Mouse (Mus musculus): ENCODE data around the gene Chpf. TPM values are rescaled to one million over a fixed set of nuclear protein-coding genes. Genes with fewer than 3 reads are reported as not detected.

Chpf gene
- polyA plus RNA-seq, 1 experiment from 2014 or later, result 31.6 TPM

DNA sequence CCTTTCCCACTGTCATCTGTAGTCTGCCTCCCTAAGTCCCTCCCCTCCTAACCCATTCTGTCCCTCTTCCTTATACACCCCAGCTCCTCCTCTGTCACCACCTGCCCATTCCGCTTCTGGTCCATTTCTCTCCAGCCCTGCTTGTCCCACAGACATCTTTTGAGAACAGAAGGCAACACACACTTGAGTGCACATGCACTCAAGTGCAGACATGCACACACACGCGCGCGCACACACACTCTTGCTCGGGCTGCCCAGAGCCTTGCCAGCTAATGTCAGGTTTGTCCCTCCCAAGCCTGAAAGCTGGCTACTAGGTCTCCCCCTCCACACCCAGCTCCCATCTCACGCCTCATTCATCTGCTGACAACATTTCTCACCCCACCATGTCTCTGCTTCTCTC is 38.4 kb downstream of the Chpf start:
- H3K36me3 ChIP-seq (ENCODE audit: insufficient read depth, low read length), result peaks cover 12% of the 10 kb centered on the region
- WGBS, result 92% methylated on average over 7 of the region's 7 CpGs
- 0 out of 2 replicates have a peak, but pooled peaks cover 4% of the 10 kb centered on the region for H3K27me3 ChIP-seq (replicated peaks; ENCODE audit: insufficient read depth, low read length)
- no peak overlapping the region for H3K4me2 ChIP-seq (replicated peaks; ENCODE audit: low read depth, low read length)
- TF ChIP-seq EP300 (IDR thresholded peaks at IDR 0.05), result no peak
- no peak for TF ChIP-seq CTCF (IDR thresholded peaks at IDR 0.05)
- no peak overlapping the region for H3K27ac ChIP-seq (ENCODE audit: low read length)
- no peaks in the 10 kb centered on the region for H3K9me3 ChIP-seq (ENCODE audit: low read length)
- H3K4me3 ChIP-seq (ENCODE audit: low read depth, low read length), result no peak overlapping the region
- ATAC-seq (no peak), DNase-seq (ENCODE audit: low spot score) (no peak)
- peaks cover 9% of the 10 kb centered on the region; the same call in 1 of the 2 replicates for H3K4me1 ChIP-seq (ENCODE audit: insufficient read depth, low read depth, low read length)
- no peak overlapping the region for H3K9ac ChIP-seq (replicated peaks; ENCODE audit: low read depth)

- no peak overlapping the region for H3K9ac ChIP-seq (replicated peaks; ENCODE audit: low read depth)
- peaks cover 12% of the 10 kb centered on the region for H3K36me3 ChIP-seq (ENCODE audit: insufficient read depth, low read length)
- no peak overlapping the region for H3K27ac ChIP-seq (ENCODE audit: low read length)
- H3K27me3 ChIP-seq (replicated peaks; ENCODE audit: insufficient read depth, low read length), result no peaks in the 10 kb centered on the region
- 81% methylated on average over 6 of the region's 9 CpGs for WGBS
- peaks cover 9% of the 10 kb centered on the region; the same call in 1 of the 2 replicates for H3K4me1 ChIP-seq (ENCODE audit: insufficient read depth, low read depth, low read length)
- no peak overlapping the region for H3K4me3 ChIP-seq (ENCODE audit: low read depth, low read length)
- H3K9me3 ChIP-seq (ENCODE audit: low read length), result no peaks in the 10 kb centered on the region
- DNase-seq (ENCODE audit: low spot score) (no peak), ATAC-seq (no peak)
- H3K4me2 ChIP-seq (replicated peaks; ENCODE audit: low read depth, low read length), result no peak overlapping the region
- no peak for TF ChIP-seq CTCF (IDR thresholded peaks at IDR 0.05)
- no peak for TF ChIP-seq EP300 (IDR thresholded peaks at IDR 0.05)
Measured at GRCm38 (mm10) chr1:75438782-75439181, 40.3 kb downstream of the Chpf start.

DNA sequence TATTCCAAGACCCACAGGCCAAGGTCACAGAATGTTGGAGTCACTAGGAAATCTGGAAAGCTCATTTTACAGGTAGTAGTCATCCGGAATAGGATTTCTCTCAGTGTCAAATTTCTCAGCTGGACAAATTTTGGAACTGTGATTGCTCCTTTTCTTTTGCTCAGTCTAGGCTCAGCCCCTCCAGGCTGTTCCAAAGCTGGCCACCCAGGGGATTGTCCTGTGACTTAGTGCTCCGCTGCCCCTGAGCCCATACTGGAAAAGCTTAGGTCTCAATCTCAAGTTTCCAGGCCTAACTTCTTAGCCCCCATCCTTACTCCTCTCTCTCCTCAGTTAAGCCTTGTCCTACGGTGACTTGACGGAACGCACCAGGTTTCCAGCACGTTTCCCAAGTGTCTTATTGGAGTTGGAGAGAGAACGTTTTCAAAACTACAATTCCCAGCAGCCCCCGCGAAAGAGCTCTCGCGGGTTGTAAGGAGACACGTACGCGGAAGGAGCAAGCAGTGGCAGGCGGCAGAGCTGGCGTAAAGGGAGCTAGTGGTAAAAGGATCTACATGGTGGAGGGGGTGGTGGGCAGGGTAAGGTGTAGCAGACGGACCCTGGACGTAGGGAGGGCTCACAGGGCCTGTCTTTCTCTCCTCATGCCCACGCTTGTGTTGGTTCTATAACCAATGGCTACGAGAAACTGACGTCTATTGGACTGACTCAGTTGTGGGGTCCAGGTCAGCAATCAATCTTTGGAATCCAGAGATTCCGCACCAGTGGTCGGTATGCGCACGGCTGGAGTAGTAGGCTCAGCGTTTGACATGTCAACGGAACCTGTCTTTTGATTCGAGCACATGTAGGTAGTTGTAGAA is 43.4 kb downstream of the Chpf start, which contains the start of gene Gmppa:
Gene Gmppa, plus strand, starts transcription at position 456 of the 854 bp plus-strand sequence.
- 5% methylated on average over 28 of the region's 28 CpGs for WGBS
- Histone ChIP-seq H3K4me2 (replicated peaks; ENCODE audit: low read depth, low read length) (peak within 1 kb of the TSS; percentile 74), H3K36me3 (ENCODE audit: insufficient read depth, low read length) (peaks cover 6% of the 10 kb centered on the region), H3K9ac (replicated peaks; ENCODE audit: low read depth) (peak within 1 kb of the TSS; percentile 67), H3K4me1 (ENCODE audit: insufficient read depth, low read depth, low read length) (peaks cover 9% of the 10 kb centered on the region; the same call in 1 of the 2 replicates), H3K27me3 (replicated peaks; ENCODE audit: insufficient read depth, low read length) (no peaks in the 10 kb centered on the region), H3K27ac (ENCODE audit: low read length) (peak within 1 kb of the TSS; percentile 61), H3K4me3 (ENCODE audit: low read depth, low read length) (peak within 1 kb of the TSS; percentile 64), H3K9me3 (ENCODE audit: low read length) (no peaks in the 10 kb centered on the region)
- DNase-seq (ENCODE audit: low spot score), result peak; percentile 93
- ATAC-seq, result peak; percentile 92
- TF ChIP-seq EP300 (IDR thresholded peaks at IDR 0.05) (no peak), CTCF (IDR thresholded peaks at IDR 0.05) (no peak)

GRCm38 (mm10) chr1:75425796-75426471 is 53.2 kb downstream of the Chpf start:
- H3K4me1 ChIP-seq (ENCODE audit: insufficient read depth, low read depth, low read length), result 0 out of 2 replicates have a peak, but pooled peaks cover 6% of the 10 kb centered on the region
- peaks cover 16% of the 10 kb centered on the region for H3K27me3 ChIP-seq (replicated peaks; ENCODE audit: insufficient read depth, low read length)
- H3K36me3 ChIP-seq (ENCODE audit: insufficient read depth, low read length), result no peaks in the 10 kb centered on the region
- H3K27ac ChIP-seq (ENCODE audit: low read length), result no peak overlapping the region
- no peaks in the 10 kb centered on the region for H3K9me3 ChIP-seq (ENCODE audit: low read length)
- 19% methylated on average over 10 of the region's 10 CpGs for WGBS
- no peak overlapping the region for H3K4me2 ChIP-seq (replicated peaks; ENCODE audit: low read depth, low read length)
- peak; percentile 58 for DNase-seq (ENCODE audit: low spot score)
- no peak for ATAC-seq
- H3K4me3 ChIP-seq (ENCODE audit: low read depth, low read length), result no peak overlapping the region
- H3K9ac ChIP-seq (replicated peaks; ENCODE audit: low read depth), result no peak overlapping the region
- TF ChIP-seq EP300 (IDR thresholded peaks at IDR 0.05) (no peak), CTCF (IDR thresholded peaks at IDR 0.05) (peak; percentile 72)

Other genes starting within 250 kb of the Chpf start
- not detected in 2 replicates for gene A630095N17Rik, start 247.2 kb downstream of the Chpf start, polyA plus RNA-seq (2015; fragmentation: Nextera tagmentation; extraction: Ambion mirVana)
- gene Dnajb2, start 242.9 kb downstream of the Chpf start, polyA plus RNA-seq (2015; fragmentation: Nextera tagmentation; extraction: Ambion mirVana), result 40.1 and 45.6 TPM in 2 replicates
- 0.90 and 0.92 TPM in 2 replicates for gene Ptprn, start 214.8 kb downstream of the Chpf start, polyA plus RNA-seq (2015; fragmentation: Nextera tagmentation; extraction: Ambion mirVana)
- gene Resp18, start 200.9 kb downstream of the Chpf start, polyA plus RNA-seq (2015; fragmentation: Nextera tagmentation; extraction: Ambion mirVana), result 1.5 and 1.8 TPM in 2 replicates
- 109 TPM in 2 replicates for gene Dnpep, start 161.3 kb downstream of the Chpf start, polyA plus RNA-seq (2015; fragmentation: Nextera tagmentation; extraction: Ambion mirVana)
- 59.4 and 67.3 TPM in 2 replicates for gene Des, start 119.0 kb downstream of the Chpf start, polyA plus RNA-seq (2015; fragmentation: Nextera tagmentation; extraction: Ambion mirVana)
- 15.4 and 16.4 TPM in 2 replicates for gene Speg, start 104.0 kb downstream of the Chpf start, polyA plus RNA-seq (2015; fragmentation: Nextera tagmentation; extraction: Ambion mirVana)
- gene Gmppa, start 43.4 kb downstream of the Chpf start, polyA plus RNA-seq (2015; fragmentation: Nextera tagmentation; extraction: Ambion mirVana), result 58.4 and 58.9 TPM in 2 replicates
- not detected in 2 replicates for gene Asic4, start 28.9 kb downstream of the Chpf start, polyA plus RNA-seq (2015; fragmentation: Nextera tagmentation; extraction: Ambion mirVana)
- 1.1 and 1.3 TPM in 2 replicates for gene Tmem198, start 225 bp upstream of the Chpf start, polyA plus RNA-seq (2015; fragmentation: Nextera tagmentation; extraction: Ambion mirVana)
- gene Obsl1, start 27.1 kb upstream of the Chpf start, polyA plus RNA-seq (2015; fragmentation: Nextera tagmentation; extraction: Ambion mirVana), result 25.8 and 33.9 TPM in 2 replicates
- 3.7 and 3.8 TPM in 2 replicates for gene Inha, start 27.8 kb upstream of the Chpf start, polyA plus RNA-seq (2015; fragmentation: Nextera tagmentation; extraction: Ambion mirVana)
- 12.7 and 13.2 TPM in 2 replicates for gene Stk11ip, start 42.2 kb upstream of the Chpf start, polyA plus RNA-seq (2015; fragmentation: Nextera tagmentation; extraction: Ambion mirVana)
- gene Slc4a3, start 67.0 kb upstream of the Chpf start, polyA plus RNA-seq (2015; fragmentation: Nextera tagmentation; extraction: Ambion mirVana), result 8.0 and 10.4 TPM in 2 replicates